Mouse (Mus musculus): ENCODE measurements at regions not wholly inside any gene's neighbourhood (a gene's known extent, or its start where the extent isn't known, plus 50 kb on each side); places are given as distances from the start of the nearest gene placed in this dataset.

DNA sequence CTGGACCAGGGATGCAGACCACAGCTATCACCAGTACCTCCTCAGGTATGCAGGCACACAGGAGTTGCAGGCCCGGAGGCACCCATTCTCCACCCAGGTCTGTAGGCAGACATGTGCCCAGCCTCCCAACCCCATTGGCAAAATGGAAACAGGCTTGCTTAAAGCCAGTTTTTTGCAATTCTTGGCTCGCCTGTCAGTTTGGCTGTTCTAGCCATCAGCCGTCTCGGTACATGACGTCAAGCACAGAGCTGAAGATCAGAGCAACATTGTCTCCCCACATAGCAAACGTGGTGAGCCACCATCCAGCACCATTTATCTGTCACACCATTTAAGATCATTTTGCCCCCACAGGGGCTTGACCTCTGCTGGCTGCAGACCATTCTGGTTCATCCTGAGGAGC, 196.1 kb upstream of the Cops8 start:
- no peak for DNase-seq

DNA sequence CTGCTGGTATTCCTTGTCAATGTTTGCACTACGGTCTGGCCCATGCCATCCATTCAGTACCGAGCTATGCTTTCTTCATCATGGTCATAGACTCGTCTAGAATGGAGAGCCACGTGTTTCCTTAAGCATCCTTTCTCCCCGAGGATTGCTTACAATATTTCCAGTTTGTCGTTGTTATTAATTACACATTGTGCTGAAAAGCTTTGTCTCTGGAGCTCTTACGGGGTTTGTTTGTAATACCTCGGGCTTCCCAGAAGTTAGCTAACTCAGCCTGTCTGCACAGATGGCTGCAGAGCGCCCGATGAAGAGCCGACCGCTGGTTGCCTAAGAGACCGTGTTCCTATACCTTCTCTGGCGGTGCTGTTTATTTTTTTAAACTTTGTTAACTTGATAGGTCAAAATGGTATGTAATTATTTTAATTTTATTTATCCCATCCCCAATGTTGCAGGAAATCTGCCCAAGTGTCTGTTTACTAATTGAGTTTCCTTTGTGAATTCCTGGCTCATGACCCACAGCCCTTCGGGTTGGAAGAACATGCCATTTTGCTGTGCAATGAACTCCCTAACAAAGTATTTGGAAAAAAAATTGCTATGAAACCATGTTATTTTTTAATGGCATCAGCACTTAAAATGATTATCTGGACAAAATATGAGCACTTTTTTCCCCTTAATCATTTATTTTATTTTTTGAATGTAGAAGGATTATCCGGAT, 194.1 kb upstream of the Cops8 start:
- no peak for DNase-seq

DNA sequence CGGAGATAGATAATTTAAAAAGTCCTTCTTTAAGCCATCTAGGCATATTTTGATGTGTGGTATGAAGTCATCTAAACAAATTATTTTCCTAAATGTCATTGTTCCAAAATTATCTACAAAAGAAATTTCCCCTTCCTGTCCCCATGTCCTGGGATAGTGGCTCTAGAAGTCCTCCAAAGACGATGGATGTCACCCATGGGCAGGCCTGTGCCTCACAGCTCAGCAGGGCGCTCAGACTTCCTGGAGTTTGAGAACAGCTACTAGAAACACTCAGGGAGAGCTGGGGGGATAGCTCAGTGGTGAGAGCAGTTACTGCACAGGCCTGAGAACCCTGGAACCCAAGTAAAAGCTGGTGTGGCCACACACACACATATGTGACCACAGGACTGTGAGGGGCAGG, 193.5 kb upstream of the Cops8 start:
- no peak for DNase-seq

DNA sequence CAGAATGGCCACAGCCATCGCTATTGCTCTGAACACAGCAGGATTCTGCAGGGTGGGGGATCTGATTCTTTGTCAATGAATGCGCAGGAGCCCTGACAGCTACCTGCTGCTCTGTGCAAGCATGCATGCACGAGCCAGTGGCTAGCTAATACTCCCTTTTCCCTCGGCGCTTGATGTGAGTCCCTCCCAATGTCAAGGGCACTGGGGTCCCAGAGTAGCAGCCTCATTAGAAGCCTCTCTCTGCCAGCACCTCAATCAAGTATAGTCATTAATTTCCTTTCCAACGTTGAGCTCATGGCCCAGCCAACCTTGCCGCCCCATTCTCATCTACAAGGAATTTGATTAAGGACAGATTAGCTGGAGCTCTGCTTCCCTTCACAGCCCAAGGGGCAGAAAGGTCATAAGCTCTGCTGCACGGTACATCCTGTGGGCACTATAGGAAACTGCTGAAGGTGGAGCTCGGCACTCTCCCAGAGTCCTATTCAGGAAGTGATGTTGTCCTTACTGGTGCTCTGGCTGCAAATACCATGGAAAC, 190.2 kb upstream of the Cops8 start:
- DNase-seq: no peak

- DNase-seq: no peak
Measured at GRCm38 (mm10) chr1:90414751-90415150, 188.0 kb upstream of the Cops8 start.

- no peak for DNase-seq
Measured at GRCm38 (mm10) chr1:90424066-90424821, 178.5 kb upstream of the Cops8 start.

DNA sequence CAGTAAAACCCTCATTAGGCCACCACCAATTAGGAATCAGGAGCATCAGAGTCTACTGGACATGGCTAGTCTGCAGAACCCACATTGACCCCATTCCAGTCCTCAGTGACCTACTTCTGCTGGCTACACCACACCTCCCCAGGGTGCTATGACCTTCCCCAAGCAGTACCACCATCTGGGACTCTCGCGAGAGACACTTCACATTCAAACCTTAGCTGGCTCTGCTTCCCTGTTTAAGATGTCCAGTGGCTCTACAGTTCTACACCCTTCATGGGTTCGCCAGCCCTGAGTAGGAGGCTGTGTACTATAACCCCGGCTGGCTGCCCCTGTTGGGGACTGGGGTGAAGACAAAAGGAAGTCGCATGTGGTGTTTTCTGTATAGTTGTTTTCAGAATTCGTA, 174.4 kb upstream of the Cops8 start:
- DNase-seq: no peak

- no peak for DNase-seq
Measured at GRCm38 (mm10) chr1:90428774-90429173, 174.0 kb upstream of the Cops8 start.

GRCm38 (mm10) chr1:90430480-90430879, 172.3 kb upstream of the Cops8 start:
- DNase-seq: no peak

DNA sequence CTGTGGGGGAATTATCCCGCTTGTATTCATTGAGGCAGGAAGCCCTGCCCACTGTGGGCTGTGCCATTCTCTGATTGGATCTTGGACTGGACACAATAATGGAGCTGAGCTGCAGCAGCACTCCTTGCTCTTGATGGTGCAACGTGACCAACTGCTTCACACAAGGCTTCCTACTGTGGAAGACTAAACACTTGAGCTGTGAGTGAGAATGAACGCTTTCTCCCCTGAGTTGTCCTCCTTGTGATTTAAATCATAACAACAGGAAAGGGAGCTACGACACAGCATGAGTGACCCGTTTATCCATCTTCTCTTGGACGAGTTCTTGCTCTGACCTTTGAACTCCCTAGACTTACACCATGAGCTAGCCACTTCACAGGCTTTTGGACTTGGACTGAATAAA, 171.0 kb upstream of the Cops8 start:
- DNase-seq: no peak

GRCm38 (mm10) chr1:90433911-90434310, 168.9 kb upstream of the Cops8 start:
- no peak for DNase-seq

- DNase-seq: no peak
Measured at GRCm38 (mm10) chr1:90440638-90441037, 162.1 kb upstream of the Cops8 start.

- no peak for DNase-seq
Measured at GRCm38 (mm10) chr1:90441134-90441868, 161.5 kb upstream of the Cops8 start.

GRCm38 (mm10) chr1:90442250-90443240, 160.2 kb upstream of the Cops8 start:
- DNase-seq: no peak

GRCm38 (mm10) chr1:90449571-90450226, 153.1 kb upstream of the Cops8 start:
- no peak for DNase-seq

GRCm38 (mm10) chr1:90451942-90452557, 150.7 kb upstream of the Cops8 start:
- no peak for DNase-seq

GRCm38 (mm10) chr1:90454263-90454662, 148.5 kb upstream of the Cops8 start:
- no peak for DNase-seq

DNA sequence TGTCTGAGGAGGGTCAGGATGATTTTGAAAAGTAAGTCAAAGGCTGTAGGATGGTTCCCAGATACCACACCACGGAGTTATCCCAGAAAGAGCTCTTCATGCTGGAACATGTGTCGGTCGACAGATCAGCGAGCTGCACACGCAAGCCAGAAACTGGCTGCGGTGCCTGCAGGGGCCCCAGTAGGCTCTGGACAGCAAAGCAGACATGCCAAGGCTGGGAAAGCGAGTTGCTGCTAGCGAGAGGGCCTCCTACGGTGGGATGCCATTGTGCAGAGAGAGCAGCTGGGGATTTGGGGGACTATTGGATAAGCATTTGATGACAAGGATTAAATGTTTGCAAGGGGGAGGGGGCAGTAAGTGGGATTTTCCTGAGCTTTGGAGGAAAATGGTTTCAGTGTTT, 145.4 kb upstream of the Cops8 start:
- no peak for DNase-seq

DNA sequence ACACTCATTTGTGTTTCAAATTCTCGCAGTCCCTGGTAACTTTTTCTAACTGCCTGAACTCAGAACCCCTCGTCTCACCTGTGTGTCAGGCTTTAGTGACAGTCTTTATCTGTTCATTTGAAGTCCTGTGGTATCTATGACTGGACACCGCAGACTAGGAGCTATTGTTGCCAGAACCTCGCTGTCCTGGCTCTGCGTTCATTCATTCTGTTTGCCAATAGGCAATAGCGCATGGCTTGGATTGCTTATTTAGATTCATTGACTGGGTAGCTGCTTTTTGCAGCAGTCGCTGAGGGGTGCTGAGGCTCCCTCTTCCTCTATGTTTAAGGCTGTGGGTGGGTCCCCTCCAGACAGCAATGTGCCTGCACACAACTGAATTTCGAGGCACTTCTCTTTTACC, 144.6 kb upstream of the Cops8 start:
- no peak for DNase-seq

DNA sequence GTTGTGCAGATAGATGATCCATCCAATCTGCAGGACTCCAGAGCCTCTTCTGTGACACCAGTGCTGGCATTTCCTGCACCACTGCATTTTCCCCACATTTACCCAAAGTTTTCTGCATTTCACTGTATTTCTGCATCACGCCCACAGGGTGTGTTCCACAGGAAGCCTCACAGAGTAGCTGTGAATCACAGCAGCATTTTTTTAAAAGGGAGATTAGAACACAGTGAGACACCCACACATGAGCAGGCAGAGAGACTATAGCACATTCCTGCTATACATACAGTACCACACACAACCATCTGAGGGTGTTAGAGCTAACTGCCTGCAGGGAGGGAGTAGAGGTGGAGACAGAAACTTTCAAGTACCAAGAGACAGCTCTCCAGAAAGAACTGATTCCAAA, 141.1 kb upstream of the Cops8 start:
- no peak for DNase-seq

DNA sequence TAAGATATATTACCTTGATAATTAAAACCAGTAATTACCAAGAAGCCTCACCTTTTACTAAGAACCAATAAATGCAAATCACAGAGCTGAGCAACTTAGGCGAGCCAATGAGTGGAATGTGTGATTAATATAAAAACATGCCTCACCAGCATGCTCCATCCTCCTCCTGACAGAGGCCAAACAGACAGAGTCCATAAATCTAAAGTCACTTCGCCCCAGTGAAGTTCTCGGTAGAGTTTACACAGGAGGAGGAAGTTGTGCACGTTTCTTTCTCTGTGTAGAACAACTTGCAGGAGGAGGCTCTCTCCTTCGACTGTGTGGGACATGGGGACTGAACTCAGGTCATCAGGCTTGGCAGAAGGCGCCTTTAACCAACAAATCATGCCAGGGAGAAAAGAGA, 139.5 kb upstream of the Cops8 start:
- DNase-seq: no peak

Measured in thymus, postnatal 25 days (tissue).